In genomic region chr14:92754676-92755075, GRCm38 (mm10) we compare ENCODE assay signal across 26 mouse cellular contexts.
"Had no signal": no experiment of that assay in that cellular context is flagged by ENCODE, and none has a peak within 500 bp of the region (broad histone marks: within the 10 kb centered on the region; RNA-seq: fewer than 3 reads in every experiment).

No protein-coding gene starts in this region.

- H3K4me3 ChIP-seq: gastrocnemius, adult 2 months; heart, embryonic 10.5 days; heart, embryonic 12.5 days; hindbrain, embryonic 10.5 days; hindbrain, embryonic 12.5 days; intestine, embryonic 15.5 days; left cerebral cortex, adult 2 months; limb, embryonic 13.5 days; limb, embryonic 15.5 days; liver, embryonic 12.5 days had no signal

- H3K27me3 ChIP-seq: heart, embryonic 12.5 days; hindbrain, embryonic 12.5 days; intestine, embryonic 15.5 days; limb, embryonic 13.5 days; limb, embryonic 15.5 days; liver, embryonic 12.5 days had no signal

- H3K4me1 ChIP-seq: heart, embryonic 10.5 days; heart, embryonic 12.5 days; hindbrain, embryonic 10.5 days; hindbrain, embryonic 12.5 days; intestine, embryonic 15.5 days; limb, embryonic 13.5 days; limb, embryonic 15.5 days; liver, embryonic 12.5 days had no signal

- H3K9ac ChIP-seq: heart, embryonic 12.5 days; hindbrain, embryonic 12.5 days; hindbrain, embryonic 14.5 days; intestine, embryonic 15.5 days; limb, embryonic 13.5 days; limb, embryonic 15.5 days; liver, embryonic 12.5 days; liver, embryonic 14.5 days had no signal

- H3K4me2 ChIP-seq: heart, embryonic 12.5 days; hindbrain, embryonic 12.5 days; hindbrain, embryonic 14.5 days; intestine, embryonic 15.5 days; limb, embryonic 13.5 days; limb, embryonic 15.5 days; liver, embryonic 12.5 days had no signal

- H3K9me3 ChIP-seq: heart, embryonic 10.5 days; heart, embryonic 12.5 days; hindbrain, embryonic 10.5 days; hindbrain, embryonic 12.5 days; intestine, embryonic 15.5 days; limb, embryonic 13.5 days; limb, embryonic 15.5 days; liver, embryonic 12.5 days had no signal

- H3K36me3 ChIP-seq: heart, embryonic 10.5 days; heart, embryonic 12.5 days; hindbrain, embryonic 10.5 days; hindbrain, embryonic 12.5 days; intestine, embryonic 15.5 days; limb, embryonic 13.5 days; limb, embryonic 15.5 days; liver, embryonic 12.5 days had no signal

- DNase-seq: gastrocnemius, adult 2 months; gastrocnemius, postnatal 10 days; gastrocnemius, postnatal 25 days; heart, adult 18-20 months; heart, postnatal 10 days; heart, postnatal 4 days; kidney, adult 18-20 months; kidney, adult 8-10 months; kidney, postnatal 10 days; kidney, postnatal 25 days; kidney, postnatal 4 days; layer of hippocampus, adult 9-11 months had no signal

- H3K27ac ChIP-seq: gastrocnemius, adult 2 months; heart, embryonic 10.5 days; hindbrain, embryonic 10.5 days; hindbrain, embryonic 12.5 days; hindbrain, embryonic 14.5 days; intestine, embryonic 15.5 days; left cerebral cortex, adult 2 months; limb, embryonic 13.5 days; limb, embryonic 15.5 days; liver, embryonic 12.5 days; liver, embryonic 14.5 days had no signal

- ATAC-seq: hindbrain, embryonic 16.5 days; inflammation-experienced regulatory T-cells, adult 6 months; intestine, embryonic 15.5 days; intestine, postnatal 0 days; liver, embryonic 12.5 days had no signal
